Mouse (Mus musculus) ES-CJ7 (cell line): Measurements from ENCODE around the gene Rnd2.
A peak's percentile ranks its signal among the peaks of the same experiment; 100 is the strongest.
"Not testable (repeated sequence)": the region's sequence is repeated elsewhere in the genome, so short reads cannot be mapped to it uniquely, and the experiment has no call there.

Experiments
- DNase-seq: peaks from one replicate; pipeline ENCODE4 v3.0.0; 2011; ENCODE audit warnings: low read depth, low spot score

Rnd2 gene

GRCm38 (mm10) chr11:101468731-101469130 lies 3.9 kb downstream of the Rnd2 start:
- no peak for DNase-seq

- no peak for DNase-seq
Observed at GRCm38 (mm10) chr11:101469155-101469554, 4.4 kb downstream of the Rnd2 start.

GRCm38 (mm10) chr11:101470206-101470605 lies 5.4 kb downstream of the Rnd2 start:
- peak; percentile 55 for DNase-seq

GRCm38 (mm10) chr11:101471926-101472325 lies 7.1 kb downstream of the Rnd2 start:
- DNase-seq = no peak

- no peak for DNase-seq
Observed at GRCm38 (mm10) chr11:101472336-101472735, 7.5 kb downstream of the Rnd2 start.

GRCm38 (mm10) chr11:101473686-101474085 lies 8.9 kb downstream of the Rnd2 start:
- DNase-seq = not testable (repeated sequence)

GRCm38 (mm10) chr11:101474298-101474697 lies 9.5 kb downstream of the Rnd2 start:
- no peak for DNase-seq

GRCm38 (mm10) chr11:101476361-101476760 lies 11.6 kb downstream of the Rnd2 start:
- DNase-seq = not testable (repeated sequence)

- DNase-seq = no peak
Observed at GRCm38 (mm10) chr11:101477194-101477551, 12.4 kb downstream of the Rnd2 start.

GRCm38 (mm10) chr11:101477552-101478211 lies 12.9 kb downstream of the Rnd2 start:
- no peak for DNase-seq

GRCm38 (mm10) chr11:101479171-101479635 lies 14.4 kb downstream of the Rnd2 start:
- peak; percentile 76 for DNase-seq

- no peak for DNase-seq
Observed at GRCm38 (mm10) chr11:101480912-101481311, 16.1 kb downstream of the Rnd2 start.

GRCm38 (mm10) chr11:101483804-101484203 lies 19.0 kb downstream of the Rnd2 start:
- no peak for DNase-seq

- DNase-seq = no peak
Observed at GRCm38 (mm10) chr11:101484245-101484644, 19.4 kb downstream of the Rnd2 start.

- no peak for DNase-seq
Observed at GRCm38 (mm10) chr11:101484814-101485213, 20.0 kb downstream of the Rnd2 start.

GRCm38 (mm10) chr11:101485509-101486028 lies 20.8 kb downstream of the Rnd2 start:
- DNase-seq = no peak

GRCm38 (mm10) chr11:101486126-101486525 lies 21.3 kb downstream of the Rnd2 start:
- DNase-seq = no peak

GRCm38 (mm10) chr11:101506269-101506780 lies 41.5 kb downstream of the Rnd2 start:
- no peak for DNase-seq

GRCm38 (mm10) chr11:101507090-101507489 lies 42.3 kb downstream of the Rnd2 start:
- DNase-seq = no peak

GRCm38 (mm10) chr11:101518937-101519336 lies 54.1 kb downstream of the Rnd2 start:
- DNase-seq = no peak

GRCm38 (mm10) chr11:101519364-101519763 lies 54.6 kb downstream of the Rnd2 start:
- DNase-seq = no peak
